Comparison of ENCODE assay signal across 27 mouse cellular contexts in genomic region chr9:56131813-56132525, GRCm38 (mm10). TPM values are rescaled to one million over a fixed set of nuclear protein-coding genes. Genes with fewer than 3 reads are reported as not detected.
A peak's percentile ranks its signal among the peaks of the same experiment; 100 is the strongest.
DNase-seq lines count a peak whose midpoint lies in the region; ATAC-seq and TF ChIP-seq lines count a peak whose summit lies in the region.
"Had no signal": no experiment of that assay in that cellular context is flagged by ENCODE, and none has a peak within 500 bp of the region (broad histone marks: within the 10 kb centered on the region; RNA-seq: fewer than 3 reads in every experiment).

No protein-coding gene starts in this region.

- H3K4me2 ChIP-seq in heart, postnatal 0 days (ENCODE audit: low read depth, low read length): no peak overlapping the region
- no peak overlapping the region for H3K4me2 ChIP-seq in lung, postnatal 0 days (replicated peaks; ENCODE audit: low read depth, low read length)
- H3K4me2 ChIP-seq in limb, embryonic 15.5 days: no peak overlapping the region
- no peak overlapping the region for H3K4me2 ChIP-seq in stomach, postnatal 0 days (replicated peaks; ENCODE audit: low read depth)
- H3K4me2 ChIP-seq: embryonic facial prominence, embryonic 12.5 days; liver, embryonic 13.5 days; lung, embryonic 15.5 days; midbrain, embryonic 12.5 days; neural tube, embryonic 12.5 days had no signal

- no peak for ATAC-seq in heart, postnatal 0 days (ENCODE audit: insufficient read depth, low read depth)
- ATAC-seq in lung, postnatal 0 days: peak; percentile 50
- no peak for ATAC-seq in limb, embryonic 15.5 days (ENCODE audit: insufficient number of reproducible peaks, low FRiP score, low TSS enrichment, low read depth)
- peak; percentile 51 for ATAC-seq in stomach, postnatal 0 days (ENCODE audit: low FRiP score, low TSS enrichment)
- ATAC-seq: activated CD4-positive, CD25-positive, alpha-beta regulatory T cell, adult 4 months; CD4-positive, CD25-positive, alpha-beta regulatory T cell, adult 4 months; forebrain, embryonic 14.5 days; hindbrain, embryonic 16.5 days had no signal

- no peak for TF ChIP-seq CTCF in heart, postnatal 0 days (IDR thresholded peaks at IDR 0.05; ENCODE audit: low read depth)
- no peak for TF ChIP-seq CTCF in lung, postnatal 0 days (IDR thresholded peaks at IDR 0.05)
- TF ChIP-seq CTCF in stomach, postnatal 0 days (IDR thresholded peaks at IDR 0.05; ENCODE audit: low read depth): no peak

- no peak for DNase-seq in heart, postnatal 0 days (ENCODE audit: low spot score)
- no peak for DNase-seq in heart, postnatal 25 days (ENCODE audit: low spot score)
- peak; percentile 32 for DNase-seq in lung, postnatal 0 days (ENCODE audit: low spot score)
- DNase-seq in lung, postnatal 14 days: no peak
- peak; percentile 67 for DNase-seq in stomach, postnatal 0 days (ENCODE audit: low spot score)
- no peak for DNase-seq in testis, postnatal 10 days (ENCODE audit: low spot score)
- DNase-seq: cerebellum, adult 2 months; cerebellum, postnatal 36 days; gastrocnemius, postnatal 10 days; heart, adult 18-20 months; kidney, adult 18-20 months; kidney, postnatal 36 days; layer of hippocampus, adult 9-11 months; liver, embryonic 13.5 days; right cerebral cortex, postnatal 4 days; thymus, postnatal 4 days had no signal

- H3K4me3 ChIP-seq in heart, postnatal 0 days (ENCODE audit: low read depth, low read length): no peak overlapping the region
- no peak overlapping the region for H3K4me3 ChIP-seq in lung, postnatal 0 days (ENCODE audit: low read depth, low read length)
- no peak overlapping the region for H3K4me3 ChIP-seq in limb, embryonic 15.5 days
- H3K4me3 ChIP-seq in stomach, postnatal 0 days (ENCODE audit: low read depth, low read length): no peak overlapping the region
- H3K4me3 ChIP-seq: embryonic facial prominence, embryonic 12.5 days; left cerebral cortex, adult 2 months; liver, embryonic 13.5 days; lung, embryonic 15.5 days; midbrain, embryonic 12.5 days; neural tube, embryonic 12.5 days had no signal

- WGBS in heart, postnatal 0 days: 58% methylated on average over 10 of the region's 10 CpGs
- WGBS in lung, postnatal 0 days: 40% methylated on average over 10 of the region's 10 CpGs
- WGBS in limb, embryonic 15.5 days: 70% methylated on average over 10 of the region's 10 CpGs
- WGBS in stomach, postnatal 0 days: 32% methylated on average over 10 of the region's 10 CpGs

- H3K36me3 ChIP-seq in heart, postnatal 0 days (replicated peaks; ENCODE audit: control insufficient read depth, insufficient read depth, low read length): peaks cover 67% of the 10 kb centered on the region
- H3K36me3 ChIP-seq in lung, postnatal 0 days (ENCODE audit: insufficient read depth, low read length): peaks cover 7% of the 10 kb centered on the region; the same call in 1 of the 2 replicates
- H3K36me3 ChIP-seq in limb, embryonic 15.5 days: peaks cover 89% of the 10 kb centered on the region
- peaks cover 17% of the 10 kb centered on the region for H3K36me3 ChIP-seq in stomach, postnatal 0 days (ENCODE audit: control insufficient read depth, insufficient read depth, low read length)
- H3K36me3 ChIP-seq: G1E had no signal

- peaks cover 41% of the 10 kb centered on the region for H3K4me1 ChIP-seq in heart, postnatal 0 days (ENCODE audit: control insufficient read depth, insufficient read depth)
- no peaks in the 10 kb centered on the region for H3K4me1 ChIP-seq in lung, postnatal 0 days (ENCODE audit: insufficient read depth, low read depth, low read length)
- 0 out of 2 replicates have a peak, but pooled peaks cover 4% of the 10 kb centered on the region for H3K4me1 ChIP-seq in limb, embryonic 15.5 days
- H3K4me1 ChIP-seq in stomach, postnatal 0 days (replicated peaks; ENCODE audit: control insufficient read depth, insufficient read depth): peaks cover 3% of the 10 kb centered on the region; the same call in 1 of the 2 replicates
- H3K4me1 ChIP-seq: lung, embryonic 15.5 days; midbrain, embryonic 12.5 days; neural tube, embryonic 12.5 days had no signal

- no peaks in the 10 kb centered on the region for H3K27me3 ChIP-seq in heart, postnatal 0 days (ENCODE audit: control insufficient read depth, insufficient read depth, low read length)
- no peaks in the 10 kb centered on the region for H3K27me3 ChIP-seq in lung, postnatal 0 days (replicated peaks; ENCODE audit: insufficient read depth, low read length)
- H3K27me3 ChIP-seq in limb, embryonic 15.5 days: no peaks in the 10 kb centered on the region
- no peaks in the 10 kb centered on the region for H3K27me3 ChIP-seq in stomach, postnatal 0 days (ENCODE audit: control insufficient read depth, insufficient read depth, low read length)
- H3K27me3 ChIP-seq: embryonic facial prominence, embryonic 12.5 days; liver, embryonic 13.5 days; lung, embryonic 15.5 days; midbrain, embryonic 12.5 days; neural tube, embryonic 12.5 days had no signal

- no peak overlapping the region for H3K9ac ChIP-seq in heart, postnatal 0 days (replicated peaks; ENCODE audit: low read depth, low read length)
- H3K9ac ChIP-seq in lung, postnatal 0 days (replicated peaks; ENCODE audit: low read depth): no peak overlapping the region
- no peak overlapping the region for H3K9ac ChIP-seq in limb, embryonic 15.5 days
- H3K9ac ChIP-seq in stomach, postnatal 0 days (ENCODE audit: low read length): no peak overlapping the region
- H3K9ac ChIP-seq: embryonic facial prominence, embryonic 12.5 days; liver, embryonic 13.5 days; lung, embryonic 15.5 days; midbrain, embryonic 12.5 days; neural tube, embryonic 12.5 days had no signal

- peak overlapping the region; percentile 67 for H3K27ac ChIP-seq in heart, postnatal 0 days (ENCODE audit: low read depth)
- H3K27ac ChIP-seq in lung, postnatal 0 days (ENCODE audit: low read length): no peak overlapping the region
- peak overlapping the region; percentile 33; the same call in 1 of the 2 replicates for H3K27ac ChIP-seq in limb, embryonic 15.5 days
- H3K27ac ChIP-seq in stomach, postnatal 0 days (replicated peaks): peak overlapping the region; percentile 71
- H3K27ac ChIP-seq: embryonic facial prominence, embryonic 12.5 days; left cerebral cortex, adult 2 months; liver, embryonic 13.5 days; lung, embryonic 15.5 days; midbrain, embryonic 12.5 days; neural tube, embryonic 12.5 days had no signal

- TF ChIP-seq EP300 in heart, postnatal 0 days (IDR thresholded peaks at IDR 0.05; ENCODE audit: low read depth): no peak
- no peak for TF ChIP-seq EP300 in lung, postnatal 0 days (IDR thresholded peaks at IDR 0.05)
- no peak for TF ChIP-seq EP300 in stomach, postnatal 0 days (optimal IDR thresholded peaks at IDR 0.05)

- no peaks in the 10 kb centered on the region for H3K9me3 ChIP-seq in heart, postnatal 0 days (replicated peaks; ENCODE audit: control insufficient read depth, low read length)
- no peaks in the 10 kb centered on the region for H3K9me3 ChIP-seq in lung, postnatal 0 days (ENCODE audit: low read length)
- no peaks in the 10 kb centered on the region for H3K9me3 ChIP-seq in limb, embryonic 15.5 days
- no peaks in the 10 kb centered on the region for H3K9me3 ChIP-seq in stomach, postnatal 0 days (ENCODE audit: control insufficient read depth, low read length)
- H3K9me3 ChIP-seq: embryonic facial prominence, embryonic 12.5 days; G1E; liver, embryonic 13.5 days; lung, embryonic 15.5 days; midbrain, embryonic 12.5 days; neural tube, embryonic 12.5 days had no signal

- intact Hi-C loops in heart, postnatal 25 days (cut with DNase I): no loop called here

RNA-seq across cellular contexts. Expression of gene Tspan3, which starts 33.3 kb away (rescaled TPM):
- 384 and 402 TPM in 2 replicates for total RNA-seq in heart, postnatal 0 days (2014; rRNA removed; ENCODE audit: low replicate concordance)
- polyA plus RNA-seq in heart, postnatal 0 days (2015; fragmentation: Nextera tagmentation; extraction: Ambion mirVana): 460 and 461 TPM in 2 replicates
- 100 to 1,000 TPM; 184 to 203 TPM for total RNA-seq in heart, postnatal 25 days (2021)
- 177 and 190 TPM in 2 replicates for polyA plus RNA-seq in lung, postnatal 0 days (2015; fragmentation: Nextera tagmentation; extraction: Ambion mirVana)
- polyA plus RNA-seq in limb, embryonic 15.5 days (2015; fragmentation: Nextera tagmentation; extraction: Ambion mirVana): 463 and 504 TPM in 2 replicates
- polyA plus RNA-seq in stomach, postnatal 0 days (2015; fragmentation: Nextera tagmentation; extraction: Ambion mirVana): 318 and 328 TPM in 2 replicates
- polyA plus RNA-seq: G1E had no signal

RNA-seq across cellular contexts. Expression of gene Pstpip1, which starts 42.2 kb away (rescaled TPM):
- 2.9 and 3.5 TPM in 2 replicates for total RNA-seq in heart, postnatal 0 days (2014; rRNA removed; ENCODE audit: low replicate concordance)
- 1.1 and 1.4 TPM in 2 replicates for polyA plus RNA-seq in heart, postnatal 0 days (2015; fragmentation: Nextera tagmentation; extraction: Ambion mirVana)
- total RNA-seq in heart, postnatal 25 days (2021): 1 to 10 TPM in 1 of 2 experiments, under 1 TPM in 1; 0.83 to 1.8 TPM
- 2.3 and 2.8 TPM in 2 replicates for polyA plus RNA-seq in lung, postnatal 0 days (2015; fragmentation: Nextera tagmentation; extraction: Ambion mirVana)
- 3.1 and 4.1 TPM in 2 replicates for polyA plus RNA-seq in limb, embryonic 15.5 days (2015; fragmentation: Nextera tagmentation; extraction: Ambion mirVana)
- polyA plus RNA-seq in stomach, postnatal 0 days (2015; fragmentation: Nextera tagmentation; extraction: Ambion mirVana): 3.9 and 5.0 TPM in 2 replicates
- total RNA-seq: G1E had no signal

Comparison
In these comparisons a context has a peak if more than half of its experiments do, and no peak if none do; other contexts are left out.
1. DNase-seq: peak in lung, postnatal 0 days (single experiment) and stomach, postnatal 0 days (single experiment); none in heart, postnatal 0 days (single experiment), heart, postnatal 25 days (single experiment), lung, postnatal 14 days (single experiment) and testis, postnatal 10 days (single experiment).
2. ATAC-seq: peak in lung, postnatal 0 days (single experiment) and stomach, postnatal 0 days (single experiment); none in heart, postnatal 0 days (single experiment) and limb, embryonic 15.5 days (single experiment).